Mouse (Mus musculus): ENCODE results near the gene Gngt1.

Gngt1 gene

GRCm38 (mm10) chr6:3993492-3993891, at the start of gene Gngt1:
Gene Gngt1 (plus strand): TSS chr6:3993792.
- no peak for DNase-seq

GRCm38 (mm10) chr6:3954969-3955368, 38.6 kb upstream of the Gngt1 start:
- no peak for DNase-seq

DNA sequence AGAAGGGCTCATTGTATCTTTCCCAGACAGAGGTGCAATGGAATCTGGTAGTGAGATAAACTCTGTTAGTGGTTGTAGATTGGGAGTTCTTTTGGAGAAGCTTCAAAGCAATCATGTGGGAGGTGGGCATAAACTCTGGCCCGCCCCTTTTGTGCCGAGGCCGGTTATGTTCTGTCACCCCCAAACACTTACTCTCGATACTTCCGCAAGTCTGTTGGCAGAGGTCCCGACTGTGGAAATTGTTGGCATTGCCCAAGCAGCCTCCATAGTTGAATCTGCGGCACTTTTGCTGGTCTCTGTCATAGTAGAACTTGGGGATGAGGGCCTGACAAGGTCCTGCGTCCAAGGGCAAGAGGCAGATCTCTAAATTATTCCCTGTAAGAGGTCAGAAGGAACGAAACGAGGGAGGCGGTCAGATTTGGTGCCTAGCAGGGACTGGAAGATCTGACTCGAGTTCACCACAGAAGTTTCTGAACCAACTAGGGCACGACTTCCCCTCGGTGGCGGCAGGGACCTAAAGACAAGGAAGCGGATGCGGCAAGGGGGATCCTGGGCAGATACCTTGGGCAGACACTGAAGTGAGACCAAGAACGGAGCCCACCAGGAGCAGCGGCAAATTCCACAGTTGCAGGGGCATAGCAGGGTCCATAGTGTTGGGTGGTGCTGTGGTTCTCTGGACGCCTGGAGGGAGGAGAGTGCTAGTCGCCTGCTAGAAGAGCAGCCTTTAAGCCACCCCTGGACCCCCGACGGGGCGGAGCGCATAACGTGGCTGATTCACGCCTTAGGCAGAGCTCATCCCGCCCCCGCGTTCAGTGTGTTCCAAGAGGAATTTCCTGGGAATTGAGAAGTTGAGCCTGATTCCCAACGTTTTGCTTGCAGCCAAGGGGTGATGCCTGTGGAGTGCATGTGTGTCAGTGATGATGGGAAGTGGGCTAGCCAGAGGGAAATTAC, 25.6 kb upstream of the Gngt1 start:
- DNase-seq = no peak

DNA sequence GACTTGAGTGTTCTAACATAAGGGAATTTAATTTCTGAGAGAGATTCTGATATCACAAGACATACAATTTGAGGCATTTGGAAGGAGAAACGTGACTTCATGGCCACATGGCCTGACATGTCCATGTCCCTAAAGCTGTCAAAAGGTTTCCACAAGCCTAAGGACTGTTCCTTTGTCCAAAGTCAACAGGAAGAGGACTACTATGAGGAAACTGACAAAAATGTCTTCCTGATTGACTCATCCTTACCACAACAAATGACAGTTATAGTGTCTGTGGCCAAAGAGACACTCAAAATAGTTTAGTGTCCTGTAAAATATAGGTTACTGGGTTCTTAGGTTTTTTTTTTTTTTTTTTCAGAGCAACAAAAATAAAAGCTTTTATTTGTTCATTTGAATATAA, 19.9 kb upstream of the Gngt1 start:
- DNase-seq = no peak

DNA sequence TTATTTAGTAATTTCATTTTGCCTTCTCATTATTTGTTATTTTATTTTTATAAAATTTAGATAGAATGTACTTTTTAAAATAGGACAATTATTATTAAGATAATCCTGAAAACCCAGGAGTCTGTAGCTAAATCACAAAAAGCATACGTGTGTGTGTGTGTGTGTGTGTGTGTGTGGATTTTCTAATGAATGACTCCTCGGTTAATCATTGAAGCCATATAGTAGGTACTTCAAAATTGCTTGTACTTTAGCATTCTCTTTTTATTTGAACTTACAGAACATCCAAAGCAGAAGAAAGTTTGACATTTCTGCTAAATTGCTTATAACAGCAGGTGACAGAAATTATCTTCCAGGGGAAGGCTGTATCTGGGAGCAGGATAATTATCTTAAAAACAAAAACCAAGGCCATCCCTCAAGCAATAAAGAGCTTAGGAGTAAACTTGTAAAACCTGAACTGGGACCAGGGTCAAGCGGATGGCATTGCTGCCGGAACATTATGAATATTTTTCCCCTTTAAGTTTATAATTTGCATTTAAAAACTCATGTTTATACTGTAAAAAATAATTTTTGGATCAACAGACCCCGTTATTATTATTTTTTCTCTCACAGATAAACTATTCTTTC, 10.8 kb upstream of the Gngt1 start:
- DNase-seq = no peak

GRCm38 (mm10) chr6:3988750-3989149, 4.8 kb upstream of the Gngt1 start, which contains the start of gene Tfpi2:
Gene Tfpi2 (minus strand): TSS chr6:3988919.
- no peak for DNase-seq

- no peak for DNase-seq
These were observed 4.5 kb downstream of the Gngt1 start for GRCm38 (mm10) chr6:3998089-3998488.

GRCm38 (mm10) chr6:3999296-3999695, 5.7 kb downstream of the Gngt1 start:
- DNase-seq = no peak

- DNase-seq = no peak
These were observed 7.1 kb downstream of the Gngt1 start for GRCm38 (mm10) chr6:4000716-4001115.

DNA sequence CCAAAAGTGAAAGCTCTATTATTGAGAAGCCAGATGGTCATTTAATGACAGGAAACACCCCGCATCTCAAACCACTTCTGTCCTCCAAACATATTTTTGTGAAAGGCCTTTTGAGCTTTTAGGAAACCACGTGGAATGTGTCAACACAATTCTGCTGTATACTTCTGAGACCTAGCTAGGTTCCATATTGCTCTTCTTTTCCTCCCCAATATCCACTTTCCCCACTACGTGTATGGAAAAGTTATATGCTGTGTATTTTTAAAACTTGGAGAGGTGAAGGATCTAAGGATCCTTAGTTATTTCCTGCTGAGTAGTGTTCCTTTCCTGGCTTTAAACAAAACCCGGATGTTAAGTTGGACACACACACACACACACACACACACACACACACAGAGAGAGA, 9.9 kb downstream of the Gngt1 start:
- DNase-seq = no peak

DNA sequence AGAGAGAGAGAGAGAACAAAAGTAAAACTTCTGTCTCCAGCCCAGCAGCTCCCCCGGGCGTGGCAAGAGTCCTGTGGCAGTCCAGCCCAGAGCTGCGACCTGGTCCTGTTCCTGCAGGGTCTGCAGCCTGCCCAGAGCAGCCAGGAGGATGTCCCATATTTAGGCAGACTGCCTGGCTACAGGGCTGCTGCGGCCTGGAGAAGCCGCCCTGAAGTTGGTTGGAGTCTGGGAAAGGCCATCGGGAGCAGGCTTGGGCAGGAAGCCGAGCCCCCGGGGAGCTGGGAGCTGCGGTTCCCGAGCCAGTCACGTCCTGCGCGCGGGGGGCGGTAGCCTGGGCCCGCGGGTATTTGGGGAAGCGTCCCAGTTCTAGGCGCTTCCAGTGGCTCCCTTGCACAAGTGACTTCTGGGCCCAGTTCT, 10.3 kb downstream of the Gngt1 start, which contains the start of gene Gng11:
TSS of gene Gng11 (plus strand) at position 15 of the 417 bp plus-strand sequence.
- peak in 1 of 2 experiments; percentile 3 for DNase-seq

- no peak for DNase-seq
These were observed 11.2 kb downstream of the Gngt1 start for GRCm38 (mm10) chr6:4004808-4005207.

GRCm38 (mm10) chr6:4008501-4009040, 15.0 kb downstream of the Gngt1 start:
- no peak for DNase-seq

- DNase-seq = no peak
These were observed 16.0 kb downstream of the Gngt1 start for GRCm38 (mm10) chr6:4009548-4009947.

GRCm38 (mm10) chr6:4022645-4023044, 29.1 kb downstream of the Gngt1 start:
- DNase-seq = no peak

- no peak for DNase-seq
These were observed 32.8 kb downstream of the Gngt1 start for GRCm38 (mm10) chr6:4026367-4026766.

DNA sequence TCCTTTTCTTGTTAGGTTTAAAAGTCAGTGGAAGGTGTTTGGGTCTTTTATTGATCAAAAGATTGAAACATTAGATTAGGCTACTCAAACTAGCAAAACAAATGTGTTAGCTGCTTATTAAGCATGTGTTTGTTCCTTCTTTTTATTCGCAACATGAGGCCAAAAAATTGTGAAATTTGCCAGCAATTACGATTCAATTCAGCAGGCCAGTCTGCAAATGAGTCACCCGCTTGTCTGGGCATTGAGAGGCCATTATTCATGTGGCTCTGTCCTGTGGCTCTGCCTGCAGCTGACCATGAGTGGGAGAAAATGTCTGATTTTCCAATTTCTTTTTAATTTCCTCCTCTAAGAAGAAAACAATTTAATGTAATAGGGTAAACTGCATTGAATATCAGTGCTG, 37.4 kb downstream of the Gngt1 start:
- DNase-seq = no peak

DNA sequence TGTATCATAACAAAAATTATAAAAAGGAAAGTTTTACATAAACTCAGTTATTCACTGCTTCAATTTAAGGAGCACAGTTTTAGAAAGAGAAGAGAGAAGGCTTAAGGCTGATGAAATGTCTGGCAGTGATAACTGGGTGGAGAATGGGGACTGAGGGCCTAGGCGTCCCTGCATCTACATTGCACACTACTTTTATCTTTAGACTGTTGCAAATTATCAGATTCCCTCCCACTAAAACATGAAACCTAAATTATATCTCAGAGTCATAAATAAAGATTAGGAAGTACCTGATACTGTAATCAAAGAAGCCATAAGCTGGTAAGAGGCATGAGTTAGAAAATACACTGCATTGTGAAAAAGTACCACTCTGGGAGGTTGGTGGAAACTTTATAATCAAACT, 48.2 kb downstream of the Gngt1 start:
- no peak for DNase-seq
